Comparison of ENCODE assay signal across 8 mouse cellular contexts in genomic region chr4:52726625-52727297, GRCm38 (mm10).
DNase-seq lines count a peak whose midpoint lies in the region; ATAC-seq and TF ChIP-seq lines count a peak whose summit lies in the region.

No protein-coding gene starts in this region.

- no peaks in the 10 kb centered on the region for H3K4me1 ChIP-seq in thymus, adult 2 months (replicated peaks; ENCODE audit: control insufficient read depth, insufficient read depth, low read length)
- no peaks in the 10 kb centered on the region for H3K4me1 ChIP-seq in forebrain, embryonic 15.5 days
- H3K4me1 ChIP-seq in intestine, embryonic 15.5 days (replicated peaks) = no peaks in the 10 kb centered on the region
- H3K4me1 ChIP-seq in limb, embryonic 11.5 days (ENCODE audit: control insufficient read depth, insufficient read depth, low read length) = no peaks in the 10 kb centered on the region
- no peaks in the 10 kb centered on the region for H3K4me1 ChIP-seq in neural tube, embryonic 12.5 days

- no peaks in the 10 kb centered on the region for H3K36me3 ChIP-seq in thymus, adult 2 months (ENCODE audit: control insufficient read depth, insufficient read depth, low read length)
- H3K36me3 ChIP-seq in forebrain, embryonic 15.5 days = no peaks in the 10 kb centered on the region
- H3K36me3 ChIP-seq in intestine, embryonic 15.5 days = no peaks in the 10 kb centered on the region
- no peaks in the 10 kb centered on the region for H3K36me3 ChIP-seq in limb, embryonic 11.5 days (ENCODE audit: control insufficient read depth, insufficient read depth, low read length)
- H3K36me3 ChIP-seq in neural tube, embryonic 12.5 days = no peaks in the 10 kb centered on the region

- H3K4me2 ChIP-seq in forebrain, embryonic 15.5 days (replicated peaks) = no peak overlapping the region
- no peak overlapping the region for H3K4me2 ChIP-seq in intestine, embryonic 15.5 days (replicated peaks)
- H3K4me2 ChIP-seq in limb, embryonic 11.5 days (ENCODE audit: low read depth, severe bottlenecking) = no peak overlapping the region
- H3K4me2 ChIP-seq in neural tube, embryonic 12.5 days (replicated peaks) = no peak overlapping the region

- no peak for TF ChIP-seq POLR2A in thymus, adult 2 months (IDR thresholded peaks at IDR 0.05; ENCODE audit: control insufficient read depth, extremely low read depth, insufficient read depth, low read length, poor library complexity)

- no peak for TF ChIP-seq CTCF in thymus, adult 2 months (IDR thresholded peaks at IDR 0.05; ENCODE audit: borderline replicate concordance, control insufficient read depth, extremely low read depth, insufficient read depth, low read length, poor library complexity)

- no peak overlapping the region for H3K27ac ChIP-seq in thymus, adult 2 months (ENCODE audit: control insufficient read depth, insufficient read depth, low read length)
- no peak overlapping the region for H3K27ac ChIP-seq in forebrain, embryonic 15.5 days (replicated peaks)
- no peak overlapping the region for H3K27ac ChIP-seq in intestine, embryonic 15.5 days
- H3K27ac ChIP-seq in limb, embryonic 11.5 days (replicated peaks; ENCODE audit: low read depth, low read length) = no peak overlapping the region
- H3K27ac ChIP-seq in neural tube, embryonic 12.5 days = no peak overlapping the region

- H3K27me3 ChIP-seq in thymus, adult 2 months (ENCODE audit: control insufficient read depth, insufficient read depth, low read length) = no peaks in the 10 kb centered on the region
- H3K27me3 ChIP-seq in forebrain, embryonic 15.5 days = no peaks in the 10 kb centered on the region
- no peaks in the 10 kb centered on the region for H3K27me3 ChIP-seq in intestine, embryonic 15.5 days (replicated peaks)
- no peaks in the 10 kb centered on the region for H3K27me3 ChIP-seq in limb, embryonic 11.5 days (ENCODE audit: control insufficient read depth, insufficient read depth, low read length)
- H3K27me3 ChIP-seq in neural tube, embryonic 12.5 days (replicated peaks) = no peaks in the 10 kb centered on the region

- no peak overlapping the region for H3K9ac ChIP-seq in forebrain, embryonic 15.5 days (replicated peaks)
- no peak overlapping the region for H3K9ac ChIP-seq in intestine, embryonic 15.5 days
- H3K9ac ChIP-seq in limb, embryonic 11.5 days (ENCODE audit: low read length) = no peak overlapping the region
- no peak overlapping the region for H3K9ac ChIP-seq in neural tube, embryonic 12.5 days

- H3K4me3 ChIP-seq in thymus, adult 2 months (ENCODE audit: control insufficient read depth, insufficient read depth, low read length) = no peak overlapping the region
- no peak overlapping the region for H3K4me3 ChIP-seq in forebrain, embryonic 15.5 days
- H3K4me3 ChIP-seq in intestine, embryonic 15.5 days (replicated peaks) = no peak overlapping the region
- no peak overlapping the region for H3K4me3 ChIP-seq in limb, embryonic 11.5 days (ENCODE audit: low read depth, low read length)
- no peak overlapping the region for H3K4me3 ChIP-seq in neural tube, embryonic 12.5 days

- H3K9me3 ChIP-seq in forebrain, embryonic 15.5 days = no peaks in the 10 kb centered on the region
- H3K9me3 ChIP-seq in intestine, embryonic 15.5 days = no peaks in the 10 kb centered on the region
- H3K9me3 ChIP-seq in limb, embryonic 11.5 days (ENCODE audit: control insufficient read depth, low read length) = no peaks in the 10 kb centered on the region
- no peaks in the 10 kb centered on the region for H3K9me3 ChIP-seq in neural tube, embryonic 12.5 days

- WGBS in thymus, adult 2 months = 40% methylated on average over 14 of the region's 14 CpGs
- WGBS in forebrain, embryonic 15.5 days = 26% methylated on average over 14 of the region's 14 CpGs
- WGBS in intestine, embryonic 15.5 days = 22% methylated on average over 14 of the region's 14 CpGs
- 36% methylated on average over 14 of the region's 14 CpGs for WGBS in limb, embryonic 11.5 days
- 28% methylated on average over 14 of the region's 14 CpGs for WGBS in neural tube, embryonic 12.5 days

- DNase-seq in thymus, adult 2 months = peak; percentile 15
- no peak for DNase-seq in thymus, adult 18-20 months
- peak; percentile 80 for DNase-seq in limb, embryonic 11.5 days (ENCODE audit: low spot score)
- peak; percentile 31 for DNase-seq in urinary bladder, postnatal 25 days (ENCODE audit: low spot score)

- 0 out of 2 replicates have a peak, but pooled peaks have one; percentile 51 for ATAC-seq in cerebellum, adult (ENCODE audit: insufficient number of reproducible peaks, low FRiP score, low TSS enrichment)
- ATAC-seq in forebrain, embryonic 15.5 days (replicated peaks) = peak; percentile 83
- ATAC-seq in intestine, embryonic 15.5 days = 0 out of 2 replicates have a peak, but pooled peaks have one; percentile 55
- ATAC-seq in limb, embryonic 11.5 days (ENCODE audit: insufficient number of reproducible peaks, low FRiP score, low TSS enrichment, low read depth) = no peak
- ATAC-seq in neural tube, embryonic 12.5 days (ENCODE audit: low FRiP score, low read depth) = peak; percentile 85

Comparison
In these comparisons a context has a peak if more than half of its experiments do, and no peak if none do; other contexts are left out.
1. DNase-seq: peak in thymus, adult 2 months (single experiment), limb, embryonic 11.5 days (single experiment) and urinary bladder, postnatal 25 days (single experiment); none in thymus, adult 18-20 months (0 of 2).